Mouse (Mus musculus) neural tube, embryonic 10.5 days (tissue): Measurements from ENCODE around the gene Veph1.

Source experiments
- DNase-seq: peaks from one replicate; pipeline ENCODE4 v3.0.0-alpha.2; 2017; ENCODE audit warnings: low spot score; ENCODE audit errors: extremely low spot score

The Veph1 gene

GRCm38 (mm10) chr3:66025454-66025853 lies 271.2 kb downstream of the Veph1 start:
- DNase-seq, result no peak

GRCm38 (mm10) chr3:66024220-66024792 lies 272.3 kb downstream of the Veph1 start:
- no peak for DNase-seq

GRCm38 (mm10) chr3:66019171-66019570 lies 277.5 kb downstream of the Veph1 start:
- no peak for DNase-seq

DNA sequence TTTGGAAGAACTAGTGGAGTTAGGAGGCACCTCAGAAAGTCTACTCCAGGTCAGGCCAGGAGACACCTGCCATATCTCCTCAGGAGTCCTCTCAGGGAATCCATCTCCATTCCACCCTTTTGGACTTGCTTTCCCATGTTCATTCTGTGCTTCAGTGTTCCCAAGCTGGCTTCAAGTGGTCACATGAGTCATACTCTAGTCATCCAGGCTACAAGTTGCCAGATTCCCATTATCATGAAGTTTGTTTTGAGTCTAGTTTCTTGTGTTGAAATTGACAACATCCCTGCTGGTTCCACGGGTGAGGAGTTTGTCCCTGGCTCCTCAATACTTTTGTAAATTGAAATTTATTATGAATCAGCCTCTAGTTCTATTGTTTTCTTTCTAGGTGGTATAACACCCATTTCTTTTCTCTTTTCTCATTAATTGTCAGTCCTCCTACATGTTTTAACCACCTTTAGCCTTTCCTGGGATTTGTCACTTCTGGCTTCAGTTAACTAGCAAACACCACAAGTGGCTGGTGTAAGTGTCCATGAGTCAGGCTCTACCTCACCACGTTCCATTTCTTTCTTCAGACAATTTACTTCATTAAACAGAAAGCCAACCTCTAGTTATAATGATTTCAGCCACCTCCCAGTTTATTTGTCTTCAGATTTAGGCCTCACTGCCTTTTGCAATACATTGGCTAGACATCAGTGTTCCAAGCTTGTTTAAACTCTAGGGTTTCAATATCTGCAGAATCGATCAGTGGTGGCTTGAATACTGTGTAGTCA lies 288.8 kb downstream of the Veph1 start:
- no peak for DNase-seq

GRCm38 (mm10) chr3:66004989-66005388 lies 291.6 kb downstream of the Veph1 start:
- no peak for DNase-seq

GRCm38 (mm10) chr3:66004220-66004951 lies 292.3 kb downstream of the Veph1 start:
- DNase-seq, result no peak
